Mouse (Mus musculus) olfactory bulb, adult 2 months (tissue): Measurements from ENCODE around the gene Fcamr. TPM values are rescaled to one million over a fixed set of nuclear protein-coding genes. Genes with fewer than 3 reads are reported as not detected.

Experiments
- H3K27ac ChIP-seq: fragments of 200-500 bp; 2 replicates; pipeline ENCODE4 v1.5.1; 2012; ENCODE audit warnings: low read depth, low read length; ENCODE audit not compliant: insufficient read depth
- H3K4me1 ChIP-seq: fragments of 200-500 bp; 2 replicates; pipeline ENCODE4 v1.6.1; 2012; ENCODE audit warnings: low read length; ENCODE audit not compliant: control insufficient read depth, insufficient read depth
- H3K4me3 ChIP-seq: fragments of 200-500 bp; 2 replicates; pipeline ENCODE4 v1.5.1; 2012; ENCODE audit warnings: mild to moderate bottlenecking, low read depth, low read length, moderate library complexity; ENCODE audit not compliant: insufficient read depth
- CTCF ChIP-seq: fragments of 200-500 bp; IDR thresholded peaks from 2 replicates; pipeline ENCODE4 v1.5.1; 2012; ENCODE audit warnings: low read depth, mild to moderate bottlenecking, low read length, moderate library complexity; ENCODE audit not compliant: insufficient read depth
- POLR2A ChIP-seq: fragments of 200-500 bp; IDR thresholded peaks from 2 replicates; pipeline ENCODE4 v1.6.1; 2012; ENCODE audit warnings: mild to moderate bottlenecking, low read depth, low read length, moderate library complexity; ENCODE audit not compliant: insufficient read depth
- WGBS: fragments of 180-500 bp; shearing (Covaris S2); methylation state at CpG from one replicate; pipeline ENCODE4 v1.1.7; 2018; 5-methylcytosine and 5-hydroxymethylcytosine counted together
- polyA plus RNA-seq: library from polyadenylated mRNA; stranded (reverse); fragments of >200 nt; gene quantifications from 2 replicates; pipeline ENCODE4 v1.2.4, GENCODE M21; 2012; ENCODE audit warnings: low replicate concordance; ENCODE audit not compliant: missing spikeins, insufficient read depth, insufficient read length

Fcamr gene
- polyA plus RNA-seq, 1 experiment, result not detected

DNA sequence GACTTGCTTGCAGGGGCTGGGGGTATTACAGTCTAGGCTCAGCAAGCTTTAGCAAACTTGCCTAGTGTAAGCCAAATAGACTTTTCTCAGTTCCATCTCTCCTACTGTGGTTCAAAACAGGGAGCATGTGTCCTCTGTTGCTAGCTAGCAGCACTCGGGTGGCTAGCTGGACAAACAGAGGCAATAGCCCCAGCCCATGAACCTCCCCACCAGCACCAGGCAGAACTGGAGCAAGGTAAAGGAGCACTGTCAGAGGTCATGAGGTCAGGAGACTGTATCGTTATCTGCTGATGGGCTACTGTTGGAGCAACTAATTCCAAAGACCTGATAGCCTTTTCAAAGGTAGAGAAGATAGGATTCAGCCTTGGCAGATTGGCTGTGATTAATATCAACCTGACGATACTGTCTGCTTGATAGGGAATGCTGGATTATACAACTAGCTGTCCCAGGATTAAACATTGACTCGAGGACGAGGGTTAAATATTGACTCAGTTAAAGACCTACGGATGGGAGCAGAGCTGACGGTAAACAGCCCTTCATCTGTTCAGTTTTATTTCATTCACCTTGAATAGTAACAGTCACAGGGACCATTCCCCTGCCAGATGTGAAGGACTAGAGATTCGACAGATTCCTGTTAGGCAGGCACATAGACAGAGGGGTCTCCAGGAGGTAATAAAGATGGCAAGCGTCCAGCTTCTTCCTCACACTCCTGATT is 21.4 kb downstream of the Fcamr start:
- Histone ChIP-seq H3K4me3 (no peak overlapping the region), H3K27ac (no peak overlapping the region), H3K4me1 (no peaks in the 10 kb centered on the region)
- WGBS, result 90% methylated on average over 9 of the region's 9 CpGs
- TF ChIP-seq POLR2A (no peak), CTCF (no peak)

DNA sequence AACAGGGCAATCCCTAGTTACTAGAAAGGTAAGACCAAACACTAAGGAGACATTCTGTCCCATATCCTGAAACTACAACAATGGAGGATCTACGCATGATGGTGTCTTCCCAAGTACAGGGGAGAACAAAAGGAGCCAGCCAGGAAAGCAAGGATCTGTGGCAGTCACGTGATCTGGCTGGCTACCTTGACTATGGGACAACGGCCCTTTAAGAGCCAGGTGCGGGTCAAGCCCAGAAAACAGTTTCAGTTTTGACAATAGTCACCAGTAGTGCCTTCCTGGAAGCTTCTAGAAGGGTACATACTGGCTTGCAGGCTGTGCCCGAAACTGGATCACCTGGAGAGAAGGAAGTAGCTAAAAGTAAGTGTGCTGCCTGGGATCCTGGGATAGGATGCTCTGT is 25.7 kb downstream of the Fcamr start, which contains the start of gene Pigr:
Gene Pigr, plus strand, starts transcription at position 237 of the 400 bp plus-strand sequence.
- Histone ChIP-seq H3K27ac (no peak within 1 kb of the TSS), H3K4me1 (no peaks in the 10 kb centered on the region), H3K4me3 (no peak within 1 kb of the TSS)
- TF ChIP-seq POLR2A (no peak), CTCF (no peak)
- 87% methylated on average over 5 of the region's 5 CpGs for WGBS

DNA sequence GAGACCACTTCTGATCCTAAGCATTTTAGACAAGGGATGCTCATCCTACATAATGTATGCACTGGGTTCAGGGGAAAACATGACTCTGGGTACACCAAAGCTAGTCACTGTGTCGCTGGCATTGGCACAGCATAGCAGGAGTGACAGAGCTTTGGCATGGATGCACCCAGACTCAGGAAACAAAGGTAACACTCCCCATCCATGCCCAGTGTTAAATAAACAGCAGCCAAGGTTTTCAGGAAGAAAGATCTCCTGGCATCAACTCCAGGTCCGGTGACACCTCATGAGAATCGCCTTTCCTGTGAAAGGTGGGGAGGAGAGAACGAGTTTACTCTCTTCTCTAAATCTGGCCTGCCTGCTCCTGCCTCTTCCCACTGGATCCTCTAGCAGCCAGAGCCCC is 28.0 kb downstream of the Fcamr start:
- WGBS, result 75% methylated on average over 4 of the region's 4 CpGs
- Histone ChIP-seq H3K4me1 (no peaks in the 10 kb centered on the region), H3K4me3 (no peak overlapping the region), H3K27ac (no peak overlapping the region)
- TF ChIP-seq CTCF, result no peak
- TF ChIP-seq POLR2A, result no peak

DNA sequence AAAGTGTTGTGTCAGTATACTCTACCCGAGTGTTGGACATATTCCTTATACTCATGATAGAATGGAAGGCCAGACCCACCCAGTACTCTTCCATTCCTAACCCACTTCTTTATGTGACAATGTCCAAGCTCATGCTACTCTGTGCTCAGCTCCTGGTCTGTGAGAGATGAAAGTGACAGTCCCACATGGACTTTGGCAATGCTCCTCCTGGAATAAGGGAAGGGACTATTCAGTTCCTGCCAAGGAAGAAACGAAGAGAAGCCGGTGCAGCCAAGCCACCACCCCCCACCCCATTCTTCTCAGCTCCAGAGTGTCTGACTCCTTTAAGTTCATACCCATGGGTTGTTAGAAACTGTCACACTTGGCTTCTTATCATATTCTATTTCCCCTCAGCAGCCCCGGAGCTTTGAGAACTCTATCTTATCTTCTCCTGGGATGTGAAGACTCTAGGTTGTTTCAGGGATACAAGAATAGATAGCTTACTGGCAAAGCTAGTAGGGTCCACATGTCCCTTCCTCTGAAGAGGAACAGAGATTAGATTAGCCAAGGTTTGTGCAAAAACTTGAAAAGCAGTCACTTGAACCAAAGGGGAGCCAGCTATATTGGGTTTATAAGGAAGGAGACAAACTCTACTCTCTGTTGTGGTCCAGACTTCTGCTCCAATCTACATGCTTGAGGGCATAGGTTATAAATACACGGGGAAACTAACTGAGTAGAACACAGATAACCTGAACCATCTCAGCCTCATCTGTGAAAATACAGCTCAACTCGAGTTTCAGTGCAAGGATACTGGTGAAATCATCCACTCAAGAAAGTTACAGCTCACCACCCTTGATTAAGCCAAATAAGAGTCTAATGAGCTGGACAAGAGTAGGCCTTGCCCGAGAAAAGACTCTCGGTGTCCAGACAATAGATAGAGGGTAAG is 29.5 kb downstream of the Fcamr start:
- Histone ChIP-seq H3K4me3 (no peak overlapping the region), H3K27ac (no peak overlapping the region), H3K4me1 (no peaks in the 10 kb centered on the region)
- WGBS, result 65% methylated on average over 8 of the region's 8 CpGs
- TF ChIP-seq POLR2A (no peak), CTCF (no peak)

DNA sequence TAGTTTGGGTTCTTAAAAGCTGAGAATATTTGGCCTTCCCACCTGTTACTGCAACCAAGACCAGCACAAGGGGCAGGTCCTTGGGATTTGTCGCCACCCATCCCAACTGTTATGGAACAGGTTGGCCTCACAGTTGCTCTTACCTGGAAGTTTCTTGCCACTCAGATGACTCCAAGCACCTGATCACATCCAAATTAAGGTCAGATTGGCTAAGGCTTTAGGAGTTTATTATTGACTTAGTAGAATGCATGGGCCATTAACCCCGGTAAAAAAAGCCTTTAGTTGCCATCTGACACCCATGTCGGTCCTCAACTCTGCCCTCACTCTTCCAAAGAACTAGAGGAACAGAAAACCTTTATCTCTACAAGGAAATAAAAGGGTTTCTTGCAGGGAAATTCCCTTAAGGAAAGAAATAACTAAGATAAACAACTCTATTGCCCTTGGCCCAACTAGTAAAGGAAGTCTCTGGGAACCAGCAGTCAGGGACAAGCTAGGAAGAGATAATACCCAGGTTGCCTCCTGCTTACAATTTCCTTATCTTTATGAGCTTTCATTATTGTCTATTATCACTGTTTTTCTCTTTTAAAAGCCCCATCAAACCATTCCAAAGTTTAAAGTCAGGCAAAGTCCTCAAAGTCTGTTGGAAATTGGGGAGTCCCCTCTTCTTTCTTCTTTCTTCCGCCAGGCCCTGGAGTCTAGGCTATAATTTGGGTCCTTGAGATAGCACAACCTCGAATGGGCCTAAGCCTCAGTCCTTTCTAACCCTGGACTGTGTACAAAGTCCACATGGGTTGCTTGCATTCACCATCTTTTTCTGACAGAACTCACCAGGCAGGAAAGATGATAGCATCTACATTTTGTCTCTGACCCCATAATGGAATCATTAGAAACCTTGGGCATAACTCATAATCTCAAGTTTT is 31.8 kb downstream of the Fcamr start:
- no peaks in the 10 kb centered on the region for H3K4me1 ChIP-seq
- 82% methylated on average over 5 of the region's 5 CpGs for WGBS
- no peak overlapping the region for H3K4me3 ChIP-seq
- TF ChIP-seq POLR2A, result no peak
- no peak for TF ChIP-seq CTCF
- no peak overlapping the region for H3K27ac ChIP-seq

DNA sequence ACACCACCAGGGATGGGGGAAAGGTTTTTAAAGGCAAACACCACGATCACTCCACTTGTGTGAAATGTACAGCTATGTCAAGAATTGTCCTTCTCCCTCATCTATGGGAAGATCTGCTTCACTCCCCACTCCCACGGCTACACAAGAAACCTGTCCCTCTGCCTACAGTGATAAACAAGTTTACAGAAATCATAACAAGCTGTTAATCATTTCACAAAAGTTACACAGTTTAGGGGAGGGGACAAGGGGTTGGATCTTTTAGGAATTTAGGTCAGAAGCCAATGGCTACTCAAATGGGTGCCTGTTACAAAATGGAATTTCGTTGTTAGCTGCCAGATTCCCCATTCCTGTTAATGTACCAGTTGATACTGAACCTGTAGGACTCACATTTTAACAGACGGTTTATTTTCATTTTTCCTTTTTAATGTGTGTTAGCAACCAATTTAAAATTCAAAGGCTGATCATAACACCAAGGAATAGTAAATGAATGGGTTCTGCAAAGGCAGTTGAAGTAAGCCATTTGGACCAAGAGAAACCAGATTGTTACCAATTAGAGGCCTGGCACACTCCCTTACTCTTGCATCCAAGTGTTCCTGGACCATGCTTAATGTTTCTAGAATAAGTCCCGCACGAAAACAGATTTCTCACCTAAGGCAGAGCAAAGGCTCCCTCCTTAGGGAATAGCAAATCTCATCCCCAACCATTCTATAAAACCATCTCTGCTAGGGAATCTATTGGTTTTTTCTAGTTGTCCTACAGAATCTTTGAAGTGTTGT is 34.6 kb downstream of the Fcamr start:
- Histone ChIP-seq H3K27ac (no peak overlapping the region), H3K4me1 (no peaks in the 10 kb centered on the region), H3K4me3 (no peak overlapping the region)
- TF ChIP-seq POLR2A, result no peak
- no peak for TF ChIP-seq CTCF
- WGBS, result 60% methylated on average over 6 of the region's 6 CpGs

DNA sequence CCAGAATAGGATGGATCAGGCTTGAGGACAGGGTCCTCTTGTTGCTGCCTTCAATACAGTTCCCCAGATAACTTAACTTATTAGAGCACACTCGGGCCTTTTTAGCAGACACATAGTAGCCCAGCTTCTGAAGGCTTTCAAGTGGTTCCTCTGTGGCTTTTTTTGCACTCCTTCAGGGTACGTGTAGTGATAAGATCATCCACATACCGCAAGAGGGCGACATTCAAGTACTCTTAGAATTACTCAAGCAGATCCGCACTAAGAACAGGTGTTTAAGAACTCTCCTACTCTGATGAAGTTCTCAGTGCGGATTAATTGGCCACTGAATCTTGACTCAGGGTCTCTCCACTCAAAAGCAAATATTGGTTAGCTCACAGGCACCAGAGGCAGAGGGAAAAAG is 37.6 kb downstream of the Fcamr start:
- WGBS, result 66% methylated on average over 6 of the region's 6 CpGs

DNA sequence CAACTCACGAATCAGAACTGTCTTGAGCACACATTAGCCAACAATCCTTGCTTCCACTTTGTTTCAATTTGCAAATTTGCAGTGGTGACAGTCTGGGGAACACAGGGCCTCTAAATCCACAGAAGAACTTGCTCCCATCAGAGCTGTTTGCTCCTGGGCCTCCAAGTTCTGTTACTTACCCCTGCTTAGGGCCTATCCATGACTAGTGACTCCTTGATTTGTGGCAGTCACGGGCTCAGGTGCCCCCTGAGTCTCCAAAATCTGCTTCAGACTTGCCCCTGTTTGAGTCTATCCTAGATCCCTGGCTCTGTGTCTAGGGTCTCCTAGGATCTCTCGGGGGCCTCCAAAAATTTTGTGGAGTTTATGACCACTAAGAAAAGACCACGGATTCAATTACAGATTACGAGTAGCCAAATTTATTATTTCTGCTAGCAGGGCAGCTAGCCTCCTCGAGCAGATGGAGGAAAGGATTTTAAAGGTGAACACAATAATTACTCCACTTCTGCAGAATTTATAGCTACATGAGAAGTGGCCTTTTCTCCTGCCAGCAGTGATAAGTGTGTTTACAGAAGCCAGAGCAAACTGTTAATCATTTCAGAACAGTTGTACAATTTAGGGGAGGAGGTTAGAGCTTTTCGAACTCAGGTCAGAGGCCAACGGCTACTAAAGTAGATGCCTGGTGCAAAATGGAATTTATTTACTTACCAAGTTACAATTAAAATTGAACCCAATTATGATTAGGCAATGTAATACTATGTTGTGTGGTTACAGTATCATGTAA is 40.1 kb downstream of the Fcamr start:
- Histone ChIP-seq H3K4me3 (no peak overlapping the region), H3K27ac (no peak overlapping the region), H3K4me1 (no peaks in the 10 kb centered on the region)
- TF ChIP-seq CTCF, result no peak
- no peak for TF ChIP-seq POLR2A
- 83% methylated on average over 8 of the region's 8 CpGs for WGBS

More for the DNA sequence above, 37.6 kb downstream of the Fcamr start:
- H3K4me1 ChIP-seq, result no peaks in the 10 kb centered on the region
- H3K27ac ChIP-seq, result no peak overlapping the region
- TF ChIP-seq CTCF (no peak), POLR2A (no peak)
- H3K4me3 ChIP-seq, result no peak overlapping the region
